Mouse (Mus musculus): Measurements from ENCODE around the gene D430041D05Rik. TPM values are rescaled to one million over a fixed set of nuclear protein-coding genes. Genes with fewer than 3 reads are reported as not detected.

Gene D430041D05Rik
- polyA plus RNA-seq, 1 experiment from 2014 or later, result 0.18 TPM

DNA sequence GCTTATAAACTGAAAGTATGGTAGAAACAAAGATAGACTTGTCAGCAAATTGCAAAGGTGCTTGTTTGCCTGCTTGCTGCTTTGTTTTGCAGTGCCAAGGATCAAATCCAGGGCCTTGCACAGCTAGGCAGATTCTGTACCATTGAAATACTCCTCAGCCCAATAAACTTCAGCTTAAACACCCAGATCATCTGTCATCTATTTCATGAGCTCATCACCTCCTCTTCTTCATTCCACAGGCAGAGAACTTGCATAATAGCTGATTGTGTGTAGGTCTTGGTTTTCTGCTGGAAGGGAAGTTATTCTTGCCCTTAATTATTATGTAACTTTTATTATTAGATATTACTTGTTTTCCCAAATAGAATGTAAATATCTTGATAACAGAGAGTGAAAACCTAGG, 73.2 kb downstream of the D430041D05Rik start:
- Histone ChIP-seq H3K4me3 (replicated peaks; ENCODE audit: low read length) (no peak overlapping the region), H3K9ac (ENCODE audit: low read length) (no peak overlapping the region), H3K4me1 (ENCODE audit: control insufficient read depth, insufficient read depth, low read length) (no peaks in the 10 kb centered on the region), H3K27me3 (ENCODE audit: control insufficient read depth, insufficient read depth, low read length) (no peaks in the 10 kb centered on the region), H3K36me3 (ENCODE audit: control insufficient read depth, insufficient read depth, low read length) (no peaks in the 10 kb centered on the region), H3K4me2 (ENCODE audit: low read depth, low read length) (no peak overlapping the region), H3K27ac (ENCODE audit: low read length) (no peak overlapping the region), H3K9me3 (replicated peaks; ENCODE audit: control insufficient read depth, low read length) (no peaks in the 10 kb centered on the region)
- no peak for ATAC-seq (ENCODE audit: insufficient read depth, low FRiP score)

DNA sequence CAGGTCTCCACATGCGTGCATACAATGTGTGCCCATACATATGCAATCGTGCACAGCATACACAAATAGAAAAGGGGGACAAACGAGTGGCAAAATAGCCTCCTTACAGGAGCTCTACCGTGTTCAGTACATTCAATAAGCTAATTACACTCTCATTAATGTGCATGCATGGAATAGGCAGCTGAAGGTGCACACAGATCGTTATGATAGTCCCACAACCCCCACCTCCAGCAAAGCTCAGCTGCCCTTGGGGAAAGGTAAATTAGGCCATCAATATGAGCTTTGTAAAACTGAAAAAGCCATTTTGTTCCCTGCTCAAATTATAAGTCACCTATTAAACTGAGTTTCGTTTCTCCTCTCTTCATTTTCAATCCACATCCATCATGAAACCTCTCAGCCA, 75.0 kb downstream of the D430041D05Rik start:
- ATAC-seq (ENCODE audit: insufficient read depth, low FRiP score), result no peak

GRCm38 (mm10) chr2:104333952-104334351, 76.9 kb downstream of the D430041D05Rik start:
- H3K4me3 ChIP-seq (replicated peaks; ENCODE audit: low read length), result no peak overlapping the region
- no peak overlapping the region for H3K4me2 ChIP-seq (ENCODE audit: low read depth, low read length)
- H3K27ac ChIP-seq (ENCODE audit: low read length), result no peak overlapping the region
- ATAC-seq (ENCODE audit: insufficient read depth, low FRiP score), result no peak
- H3K36me3 ChIP-seq (ENCODE audit: control insufficient read depth, insufficient read depth, low read length), result no peaks in the 10 kb centered on the region
- no peaks in the 10 kb centered on the region for H3K4me1 ChIP-seq (ENCODE audit: control insufficient read depth, insufficient read depth, low read length)
- no peaks in the 10 kb centered on the region for H3K9me3 ChIP-seq (replicated peaks; ENCODE audit: control insufficient read depth, low read length)
- H3K27me3 ChIP-seq (ENCODE audit: control insufficient read depth, insufficient read depth, low read length), result no peaks in the 10 kb centered on the region
- 60% methylated on average over 5 of the region's 5 CpGs for WGBS
- no peak overlapping the region for H3K9ac ChIP-seq (ENCODE audit: low read length)

More for the DNA sequence above, 75.0 kb downstream of the D430041D05Rik start:
- no peaks in the 10 kb centered on the region for H3K27me3 ChIP-seq (ENCODE audit: control insufficient read depth, insufficient read depth, low read length)
- H3K4me1 ChIP-seq (ENCODE audit: control insufficient read depth, insufficient read depth, low read length), result no peaks in the 10 kb centered on the region
- WGBS, result 63% methylated on average over 6 of the region's 6 CpGs
- no peak overlapping the region for H3K4me3 ChIP-seq (replicated peaks; ENCODE audit: low read length)
- no peaks in the 10 kb centered on the region for H3K36me3 ChIP-seq (ENCODE audit: control insufficient read depth, insufficient read depth, low read length)
- no peak overlapping the region for H3K27ac ChIP-seq (ENCODE audit: low read length)
- no peaks in the 10 kb centered on the region for H3K9me3 ChIP-seq (replicated peaks; ENCODE audit: control insufficient read depth, low read length)
- H3K9ac ChIP-seq (ENCODE audit: low read length), result no peak overlapping the region
- H3K4me2 ChIP-seq (ENCODE audit: low read depth, low read length), result no peak overlapping the region

DNA sequence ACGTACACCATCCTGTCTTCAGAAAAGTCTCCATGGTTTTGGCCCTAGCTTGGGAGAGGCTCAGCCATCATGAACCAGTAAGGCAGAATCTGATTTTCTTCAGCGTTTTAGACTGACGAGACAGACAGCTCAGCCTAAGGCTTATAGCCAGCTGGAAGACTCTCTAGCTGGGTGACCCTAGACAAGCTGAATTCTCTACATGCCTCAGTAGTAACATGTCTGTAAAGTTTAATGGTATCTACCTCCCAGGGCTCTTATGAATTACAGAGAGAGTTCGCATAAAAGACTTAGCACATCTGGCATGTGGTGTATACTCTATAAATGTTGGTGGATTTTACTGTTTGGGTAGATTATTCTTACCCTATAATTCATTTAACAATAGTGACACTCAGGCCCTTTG, 78.1 kb downstream of the D430041D05Rik start:
- WGBS, result 77% methylated on average over 4 of the region's 4 CpGs
- Histone ChIP-seq H3K27me3 (ENCODE audit: control insufficient read depth, insufficient read depth, low read length) (no peaks in the 10 kb centered on the region), H3K4me1 (ENCODE audit: control insufficient read depth, insufficient read depth, low read length) (no peaks in the 10 kb centered on the region), H3K4me3 (replicated peaks; ENCODE audit: low read length) (no peak overlapping the region), H3K9me3 (replicated peaks; ENCODE audit: control insufficient read depth, low read length) (no peaks in the 10 kb centered on the region), H3K9ac (ENCODE audit: low read length) (no peak overlapping the region), H3K36me3 (ENCODE audit: control insufficient read depth, insufficient read depth, low read length) (no peaks in the 10 kb centered on the region), H3K27ac (ENCODE audit: low read length) (no peak overlapping the region), H3K4me2 (ENCODE audit: low read depth, low read length) (no peak overlapping the region)
- no peak for ATAC-seq (ENCODE audit: insufficient read depth, low FRiP score)

- Histone ChIP-seq H3K36me3 (ENCODE audit: control insufficient read depth, insufficient read depth, low read length) (no peaks in the 10 kb centered on the region), H3K9me3 (replicated peaks; ENCODE audit: control insufficient read depth, low read length) (no peaks in the 10 kb centered on the region), H3K9ac (ENCODE audit: low read length) (no peak overlapping the region), H3K4me1 (ENCODE audit: control insufficient read depth, insufficient read depth, low read length) (no peaks in the 10 kb centered on the region), H3K27me3 (ENCODE audit: control insufficient read depth, insufficient read depth, low read length) (no peaks in the 10 kb centered on the region), H3K4me3 (replicated peaks; ENCODE audit: low read length) (no peak overlapping the region), H3K27ac (ENCODE audit: low read length) (no peak overlapping the region), H3K4me2 (ENCODE audit: low read depth, low read length) (no peak overlapping the region)
- no peak for ATAC-seq (ENCODE audit: insufficient read depth, low FRiP score)
- WGBS, result 89% methylated on average over 6 of the region's 6 CpGs
Observed at GRCm38 (mm10) chr2:104331261-104331660, 79.6 kb downstream of the D430041D05Rik start.

GRCm38 (mm10) chr2:104327116-104327794, 83.6 kb downstream of the D430041D05Rik start:
- Histone ChIP-seq H3K4me2 (ENCODE audit: low read depth, low read length) (no peak overlapping the region), H3K4me1 (ENCODE audit: control insufficient read depth, insufficient read depth, low read length) (no peaks in the 10 kb centered on the region), H3K27me3 (ENCODE audit: control insufficient read depth, insufficient read depth, low read length) (no peaks in the 10 kb centered on the region), H3K36me3 (ENCODE audit: control insufficient read depth, insufficient read depth, low read length) (no peaks in the 10 kb centered on the region), H3K9ac (ENCODE audit: low read length) (no peak overlapping the region), H3K27ac (ENCODE audit: low read length) (no peak overlapping the region), H3K4me3 (replicated peaks; ENCODE audit: low read length) (no peak overlapping the region), H3K9me3 (replicated peaks; ENCODE audit: control insufficient read depth, low read length) (no peaks in the 10 kb centered on the region)
- no peak for ATAC-seq (ENCODE audit: insufficient read depth, low FRiP score)
- 65% methylated on average over 16 of the region's 16 CpGs for WGBS

DNA sequence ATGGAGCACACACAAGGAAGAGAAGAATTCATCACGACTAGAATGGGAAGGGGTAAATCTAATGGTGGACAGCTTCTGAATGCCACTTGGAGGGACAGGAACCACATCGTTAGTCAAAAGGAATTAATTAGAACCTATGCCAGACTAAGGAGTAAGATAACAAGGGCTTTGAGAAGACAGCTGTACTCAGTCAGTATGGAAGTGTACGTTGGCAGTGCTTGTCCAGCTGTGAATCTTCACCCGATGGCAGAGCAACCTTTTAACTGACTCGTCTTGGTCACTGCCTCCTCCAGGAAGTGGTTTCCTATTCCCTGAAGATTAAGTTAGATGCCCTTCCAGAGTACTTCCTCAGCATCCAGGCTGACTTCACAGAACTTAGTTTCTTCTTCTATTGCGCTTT, 87.0 kb downstream of the D430041D05Rik start:
- Histone ChIP-seq H3K4me3 (replicated peaks; ENCODE audit: low read length) (no peak overlapping the region), H3K27me3 (ENCODE audit: control insufficient read depth, insufficient read depth, low read length) (no peaks in the 10 kb centered on the region), H3K4me1 (ENCODE audit: control insufficient read depth, insufficient read depth, low read length) (no peaks in the 10 kb centered on the region), H3K9me3 (replicated peaks; ENCODE audit: control insufficient read depth, low read length) (no peaks in the 10 kb centered on the region), H3K4me2 (ENCODE audit: low read depth, low read length) (no peak overlapping the region), H3K27ac (ENCODE audit: low read length) (no peak overlapping the region), H3K36me3 (ENCODE audit: control insufficient read depth, insufficient read depth, low read length) (no peaks in the 10 kb centered on the region), H3K9ac (ENCODE audit: low read length) (no peak overlapping the region)
- WGBS, result 54% methylated on average over 6 of the region's 6 CpGs
- no peak for ATAC-seq (ENCODE audit: insufficient read depth, low FRiP score)

- Histone ChIP-seq H3K27ac (ENCODE audit: low read length) (no peak overlapping the region), H3K9me3 (replicated peaks; ENCODE audit: control insufficient read depth, low read length) (no peaks in the 10 kb centered on the region), H3K4me2 (ENCODE audit: low read depth, low read length) (no peak overlapping the region), H3K4me3 (replicated peaks; ENCODE audit: low read length) (no peak overlapping the region), H3K27me3 (ENCODE audit: control insufficient read depth, insufficient read depth, low read length) (no peaks in the 10 kb centered on the region), H3K9ac (ENCODE audit: low read length) (no peak overlapping the region), H3K4me1 (ENCODE audit: control insufficient read depth, insufficient read depth, low read length) (no peaks in the 10 kb centered on the region), H3K36me3 (ENCODE audit: control insufficient read depth, insufficient read depth, low read length) (no peaks in the 10 kb centered on the region)
- 81% methylated on average over 5 of the region's 5 CpGs for WGBS
- no peak for ATAC-seq (ENCODE audit: insufficient read depth, low FRiP score)
Observed at GRCm38 (mm10) chr2:104323351-104323750, 87.5 kb downstream of the D430041D05Rik start.

DNA sequence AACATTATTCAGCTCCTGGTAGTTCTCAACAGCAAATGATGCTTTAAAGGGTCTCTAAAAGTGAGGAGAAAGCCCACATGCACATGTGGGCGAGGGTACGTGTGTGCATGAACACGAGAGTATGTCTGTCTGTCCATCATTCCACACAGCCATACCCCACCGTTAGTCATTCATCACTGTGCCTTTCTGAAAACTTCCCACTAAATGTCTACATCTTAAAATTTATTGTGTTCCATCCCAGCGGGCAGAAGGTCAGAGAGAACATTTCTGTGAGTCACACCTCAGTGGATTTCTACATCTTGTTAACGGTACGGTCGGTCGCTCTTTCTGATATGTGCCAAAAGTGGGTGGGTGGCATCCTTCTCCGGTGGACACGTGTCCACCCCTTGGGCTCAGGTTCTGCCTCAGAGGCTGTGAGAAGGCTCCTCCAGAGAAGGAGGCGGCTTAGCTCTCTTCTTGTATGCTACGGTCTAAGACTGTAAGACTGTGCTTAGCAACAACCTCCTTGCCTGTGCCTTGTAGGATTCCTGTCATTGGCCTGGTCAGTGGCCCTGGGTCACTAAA, 90.7 kb downstream of the D430041D05Rik start:
- Histone ChIP-seq H3K4me2 (ENCODE audit: low read depth, low read length) (no peak overlapping the region), H3K27me3 (ENCODE audit: control insufficient read depth, insufficient read depth, low read length) (no peaks in the 10 kb centered on the region), H3K9me3 (replicated peaks; ENCODE audit: control insufficient read depth, low read length) (no peaks in the 10 kb centered on the region), H3K9ac (ENCODE audit: low read length) (no peak overlapping the region), H3K4me1 (ENCODE audit: control insufficient read depth, insufficient read depth, low read length) (no peaks in the 10 kb centered on the region), H3K36me3 (ENCODE audit: control insufficient read depth, insufficient read depth, low read length) (no peaks in the 10 kb centered on the region), H3K27ac (ENCODE audit: low read length) (no peak overlapping the region), H3K4me3 (replicated peaks; ENCODE audit: low read length) (no peak overlapping the region)
- ATAC-seq (ENCODE audit: insufficient read depth, low FRiP score), result no peak
- 86% methylated on average over 13 of the region's 13 CpGs for WGBS
